Mouse (Mus musculus): Measurements from ENCODE around the gene Slamf7.

The Slamf7 gene

DNA sequence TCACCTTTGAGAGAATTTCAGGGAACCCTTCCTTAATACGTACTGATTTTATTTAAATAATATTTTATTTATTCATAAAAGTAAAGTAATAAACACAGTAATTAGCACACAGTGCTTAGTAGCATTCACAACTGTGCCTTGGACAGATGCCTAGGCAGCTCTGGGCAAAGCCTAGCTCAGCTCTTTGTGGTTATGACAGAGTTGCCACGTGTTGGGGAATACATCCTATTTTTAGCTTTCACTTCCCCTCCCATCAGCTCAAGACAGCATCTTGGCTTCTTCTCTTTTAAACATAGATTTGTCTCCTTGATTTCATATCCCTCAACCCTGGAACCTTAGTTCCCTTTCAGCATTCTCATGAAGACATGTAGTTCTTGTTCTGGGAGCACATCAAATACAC lies 21.4 kb downstream of the Slamf7 start:
- DNase-seq: no peak

DNA sequence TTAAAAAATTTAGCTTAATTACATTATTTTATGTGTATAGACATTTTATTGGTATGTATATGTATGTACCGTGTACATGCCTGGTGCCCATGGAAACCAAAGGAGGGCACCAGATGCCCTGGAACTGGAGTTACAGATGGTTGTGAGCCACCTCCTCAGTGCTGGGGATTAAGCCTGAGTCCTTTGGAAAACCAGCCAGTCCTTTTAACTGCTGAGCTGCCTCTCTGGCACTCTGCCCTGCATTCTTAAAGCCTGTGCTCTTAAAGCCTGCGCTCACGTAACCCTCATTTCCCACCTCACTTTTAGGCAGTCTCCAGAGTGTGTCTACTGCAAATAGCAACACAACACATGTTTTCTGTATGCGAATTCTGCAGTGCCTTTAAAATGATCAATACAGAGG lies 21.9 kb downstream of the Slamf7 start:
- DNase-seq: no peak

DNA sequence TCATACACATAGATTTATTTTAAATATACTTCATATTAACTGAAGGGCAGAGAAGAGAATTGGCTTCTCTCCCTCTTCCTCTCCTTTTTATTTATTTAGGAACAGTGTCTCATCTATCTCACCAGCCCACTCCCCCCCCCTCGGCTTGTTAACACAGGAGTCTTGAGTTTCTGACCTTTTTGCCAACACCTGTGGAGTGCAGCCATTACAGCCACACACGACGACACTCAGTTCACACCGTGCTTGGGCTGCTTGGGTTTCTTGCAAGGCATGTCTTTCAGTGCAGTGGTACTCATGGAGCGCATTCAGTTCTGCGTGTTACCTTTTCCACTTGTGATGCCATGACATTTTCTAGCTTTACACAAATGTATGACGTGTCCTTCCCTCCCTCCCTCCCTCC lies 22.8 kb downstream of the Slamf7 start:
- no peak for DNase-seq

DNA sequence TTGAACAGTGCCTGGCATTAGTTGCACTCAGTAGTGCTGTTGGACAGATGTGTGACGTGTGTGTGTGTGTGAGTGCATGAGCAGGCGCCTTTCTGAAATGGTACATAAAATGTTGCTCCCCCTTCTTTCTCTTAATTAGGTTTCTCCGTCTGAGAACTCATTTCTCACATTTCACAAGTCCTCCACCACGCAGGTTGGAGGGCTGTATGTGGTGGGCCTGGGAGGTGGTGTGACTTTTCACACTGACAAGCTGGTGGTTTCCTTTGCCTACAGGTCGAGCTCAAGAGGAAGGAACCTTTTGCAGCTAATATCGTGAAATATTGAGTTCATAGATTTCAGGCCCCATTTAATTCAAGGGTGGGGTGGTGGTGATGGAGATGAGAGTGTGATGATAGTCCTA lies 23.7 kb downstream of the Slamf7 start:
- DNase-seq: no peak

DNA sequence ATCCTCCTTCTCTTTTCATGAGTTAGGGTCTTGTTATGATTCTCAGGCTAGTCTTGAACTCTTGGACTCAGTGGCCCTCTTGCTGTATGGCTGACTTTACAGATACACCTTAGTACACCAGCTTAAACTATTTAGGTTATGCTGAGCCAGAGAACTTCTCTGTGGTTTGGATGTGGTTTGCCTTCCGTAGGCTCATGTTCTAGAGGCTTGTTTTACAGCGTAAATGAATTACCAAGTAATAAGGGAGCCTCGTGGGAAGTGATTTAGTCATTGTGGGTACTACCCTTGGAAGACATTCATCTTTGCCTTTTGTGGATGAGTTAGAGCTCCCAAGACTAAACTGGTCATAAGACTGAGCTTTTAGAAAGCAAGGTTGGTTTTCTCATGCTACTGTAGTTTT lies 25.0 kb downstream of the Slamf7 start:
- no peak for DNase-seq

DNA sequence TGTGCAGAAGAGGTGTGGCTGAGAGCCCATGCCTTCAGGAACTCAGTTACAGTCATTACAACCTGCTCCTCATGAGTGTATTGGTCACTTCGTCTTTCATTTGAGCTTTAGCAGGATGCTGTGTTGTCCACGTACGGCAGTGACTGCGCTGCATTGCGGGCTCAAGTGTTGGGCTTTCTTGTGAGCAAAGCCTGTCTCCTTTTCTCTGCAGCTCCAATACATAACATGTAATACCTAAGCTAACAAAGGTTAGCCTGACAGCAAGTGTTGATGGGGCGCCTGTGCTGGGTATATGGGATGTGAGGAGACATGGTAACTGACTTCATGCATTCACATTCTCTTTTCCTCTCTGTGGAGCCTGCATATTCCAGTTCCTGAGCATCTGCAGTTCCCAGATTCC lies 32.7 kb downstream of the Slamf7 start:
- DNase-seq: no peak

DNA sequence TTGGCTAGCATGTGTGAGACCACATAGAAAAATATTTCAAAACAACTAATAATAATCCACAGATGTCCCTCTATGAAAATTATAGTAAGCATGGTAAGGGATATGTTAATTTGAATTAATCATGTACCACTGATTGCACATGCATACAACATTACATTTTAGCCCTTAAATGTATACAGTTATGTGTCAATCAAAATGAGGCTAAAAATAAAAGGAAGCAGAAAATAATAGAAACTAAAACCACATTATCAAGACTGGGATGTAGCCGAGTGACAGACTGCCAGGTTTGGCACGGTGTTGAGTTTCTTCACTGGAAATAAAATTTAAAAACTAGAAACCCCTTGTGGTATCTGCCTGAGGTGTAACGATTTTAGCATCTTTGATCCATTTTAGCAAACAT lies 33.2 kb downstream of the Slamf7 start:
- DNase-seq: no peak

DNA sequence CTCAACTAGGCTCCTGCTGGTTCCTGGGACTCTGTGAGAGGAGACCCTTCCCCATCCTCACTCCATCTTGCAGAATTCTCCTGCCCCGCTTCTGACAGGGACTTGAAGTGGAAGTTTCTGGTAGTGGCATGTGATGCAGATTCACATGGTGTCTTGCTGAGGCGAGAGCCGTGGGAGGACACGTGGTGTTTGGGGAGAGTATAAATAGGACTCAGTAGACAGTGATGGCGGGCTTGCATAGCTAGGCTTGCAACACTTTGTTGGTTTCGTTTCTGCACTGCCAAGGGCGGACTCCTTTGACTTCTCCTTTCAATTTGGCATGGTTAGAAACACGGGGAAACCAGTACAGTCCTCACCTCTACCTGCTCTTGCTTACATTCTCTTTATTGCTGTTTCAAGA lies 33.8 kb downstream of the Slamf7 start:
- no peak for DNase-seq

DNA sequence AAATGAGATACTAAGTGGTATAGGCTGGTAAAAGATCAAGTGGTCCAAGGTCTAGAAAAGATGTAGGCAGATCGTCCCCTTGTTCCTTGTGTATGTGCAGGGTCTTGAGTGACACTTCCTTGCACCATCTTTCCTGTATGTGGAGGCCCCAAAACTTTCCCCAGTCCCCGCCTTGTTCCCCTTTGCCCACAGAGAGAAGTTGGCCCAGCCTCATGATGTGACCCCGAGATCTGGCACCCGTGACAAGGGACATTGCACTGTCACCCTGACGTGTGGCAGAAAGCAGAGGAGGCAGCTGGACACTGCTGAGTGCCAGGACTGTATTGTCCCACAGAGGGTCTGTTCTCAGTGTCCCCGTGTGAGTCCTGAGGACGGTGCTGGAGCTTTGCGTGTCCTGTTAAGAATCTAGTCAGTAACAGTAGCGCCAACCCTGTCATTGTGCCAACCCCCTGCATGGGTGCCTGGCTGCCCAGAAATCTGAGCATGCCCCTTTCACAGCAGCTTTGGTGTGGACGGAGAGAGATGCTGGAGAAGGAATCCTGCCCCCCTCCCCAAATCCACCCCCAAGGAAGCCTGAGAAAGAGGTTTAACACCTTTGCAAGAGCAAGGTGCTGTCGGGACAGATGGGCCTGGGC lies 35.8 kb downstream of the Slamf7 start:
- no peak for DNase-seq

DNA sequence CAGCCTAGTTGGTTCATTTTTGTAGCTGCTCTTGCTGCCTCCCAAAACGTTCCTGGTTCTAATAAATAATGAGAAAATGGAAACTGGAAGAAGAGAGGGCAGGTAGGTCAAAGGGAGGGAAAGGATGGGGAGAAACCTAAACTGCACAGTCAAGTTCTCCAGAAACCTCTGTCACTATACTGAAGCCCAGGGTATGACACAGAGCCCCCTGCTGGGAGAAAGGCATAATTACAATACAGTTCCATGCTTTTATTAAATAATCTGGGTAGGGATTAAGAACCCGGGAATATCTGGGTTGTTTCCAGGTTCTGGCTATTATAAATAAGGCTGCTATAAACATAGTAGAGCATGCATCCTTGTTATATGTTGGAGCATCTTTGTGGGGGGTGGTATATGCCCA lies 38.9 kb downstream of the Slamf7 start:
- no peak for DNase-seq

DNA sequence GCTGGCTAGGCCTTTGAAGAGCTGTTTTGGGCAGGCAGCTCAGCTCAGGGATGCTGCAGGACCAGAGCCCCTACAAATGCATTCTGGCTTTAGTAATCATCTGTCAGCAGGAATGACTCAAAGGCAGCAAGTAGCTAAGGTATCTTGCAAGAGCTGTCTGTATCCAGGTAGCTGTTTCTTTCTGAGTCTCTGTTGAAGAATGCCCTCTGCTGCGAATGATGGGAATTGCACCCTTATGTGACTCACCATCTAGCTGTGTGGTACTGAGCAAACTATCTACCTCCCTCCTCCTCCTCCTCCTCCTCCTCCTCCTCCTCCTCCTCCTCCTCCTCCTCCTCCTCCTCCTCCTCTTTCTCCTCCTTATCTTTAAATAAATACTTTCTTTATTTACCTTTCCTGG lies 42.1 kb downstream of the Slamf7 start:
- no peak for DNase-seq

DNA sequence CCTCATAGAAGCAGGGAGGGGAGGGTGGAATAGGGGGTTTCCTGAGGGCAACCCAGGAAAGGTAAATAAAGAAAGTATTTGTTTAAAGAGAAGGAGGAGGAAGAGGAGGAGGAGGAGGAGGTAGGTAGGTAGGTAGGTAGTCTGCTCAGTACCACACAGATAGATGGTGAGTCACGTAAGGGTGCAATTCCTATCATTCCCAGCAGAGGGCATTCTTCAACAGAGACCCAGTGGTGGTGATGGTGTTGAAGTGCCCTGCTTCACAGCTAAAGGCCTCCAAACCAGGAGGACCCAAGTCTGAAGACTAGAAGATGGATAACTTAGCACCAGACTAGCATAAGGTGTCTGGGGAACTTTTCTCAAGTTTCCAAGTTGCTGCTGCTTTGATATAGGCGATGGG lies 42.8 kb downstream of the Slamf7 start:
- DNase-seq: no peak

DNA sequence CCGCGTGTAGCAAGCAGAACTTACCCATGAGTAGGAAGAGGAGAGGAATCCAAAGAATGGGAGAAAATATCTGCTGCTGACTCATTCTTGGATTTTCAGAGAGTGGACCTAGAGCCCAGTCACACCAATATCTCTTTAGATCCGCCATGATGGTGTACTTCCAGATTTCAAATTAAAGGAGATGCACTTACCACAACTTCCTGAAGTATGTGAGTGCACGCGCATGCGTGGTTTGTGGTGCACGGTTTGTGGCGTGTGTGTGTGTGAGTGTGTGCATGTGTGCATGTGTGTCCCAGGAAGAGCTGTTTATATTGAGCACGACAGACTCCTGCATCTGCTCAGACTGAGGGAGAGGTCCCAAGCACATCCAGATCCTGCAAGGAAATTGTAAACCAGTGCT lies 45.7 kb downstream of the Slamf7 start, which contains the start of gene Ly9:
Ly9 (minus strand) TSS at position 235 of the 400 bp plus-strand sequence.
- no peak for DNase-seq

DNA sequence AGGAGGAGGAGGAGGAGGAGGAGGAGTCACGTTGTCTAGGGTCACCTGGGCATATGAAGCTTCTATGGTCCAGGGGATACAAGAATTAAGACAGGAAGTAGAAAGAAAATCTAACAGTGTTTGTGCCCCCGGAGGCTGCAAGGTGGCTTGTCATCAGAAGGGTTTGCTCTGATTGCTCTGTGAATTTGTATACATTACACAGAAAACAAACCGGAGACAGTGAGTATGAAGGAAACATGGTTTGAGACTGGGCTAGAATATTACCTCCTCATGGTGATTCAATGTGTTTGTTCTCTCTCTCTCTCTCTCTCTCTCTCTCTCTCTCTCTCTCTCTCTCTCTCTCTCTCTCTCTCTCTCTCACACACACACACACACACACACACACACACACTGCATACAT lies 46.2 kb downstream of the Slamf7 start:
- DNase-seq: no peak

DNA sequence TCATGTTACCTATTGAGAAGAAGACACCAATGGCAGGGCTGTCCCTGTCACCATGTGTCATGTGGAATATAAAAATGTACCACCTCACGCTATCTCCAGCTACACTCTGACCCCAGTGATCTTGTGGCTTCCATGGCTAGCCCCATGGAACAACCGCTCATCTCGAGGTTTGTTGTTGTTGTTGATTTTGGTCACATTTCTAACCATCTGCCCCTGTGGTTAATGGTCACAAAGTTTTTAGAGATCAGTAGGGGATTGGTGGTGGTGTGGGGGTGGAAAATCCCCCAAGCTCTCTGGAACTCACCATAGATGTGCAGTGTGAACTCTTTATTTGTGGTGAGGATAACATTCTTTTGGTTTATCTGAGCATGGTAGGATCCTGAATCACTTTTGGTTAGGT lies 48.1 kb downstream of the Slamf7 start:
- no peak for DNase-seq

DNA sequence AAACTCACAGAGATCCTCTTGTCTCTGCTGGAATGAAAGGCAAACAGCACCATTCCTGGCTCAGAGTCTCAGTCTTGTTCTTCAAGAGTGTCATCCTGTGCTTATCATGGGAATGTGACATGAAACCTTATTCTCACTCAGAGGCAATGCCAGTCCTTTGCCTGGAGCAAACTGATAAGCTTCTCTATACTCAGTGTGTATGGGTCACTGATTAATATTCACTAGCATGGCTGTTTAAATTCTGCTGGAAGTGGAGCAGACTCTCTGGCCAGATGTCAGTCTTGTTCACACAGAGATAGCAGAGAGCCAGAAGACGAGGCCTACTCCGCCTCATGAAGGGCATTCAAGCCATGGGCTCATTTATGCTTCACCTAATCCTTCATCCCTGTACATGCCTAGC lies 68.3 kb downstream of the Slamf7 start:
- no peak for DNase-seq

Data from kidney, postnatal 10 days (tissue).